Mouse (Mus musculus): ENCODE measurements around the gene Ifnlr1.
A peak's percentile ranks its signal among the peaks of the same experiment; 100 is the strongest.
"Not testable (repeated sequence)": the region's sequence is repeated elsewhere in the genome, so short reads cannot be mapped to it uniquely, and the experiment has no call there.

The Ifnlr1 gene

DNA sequence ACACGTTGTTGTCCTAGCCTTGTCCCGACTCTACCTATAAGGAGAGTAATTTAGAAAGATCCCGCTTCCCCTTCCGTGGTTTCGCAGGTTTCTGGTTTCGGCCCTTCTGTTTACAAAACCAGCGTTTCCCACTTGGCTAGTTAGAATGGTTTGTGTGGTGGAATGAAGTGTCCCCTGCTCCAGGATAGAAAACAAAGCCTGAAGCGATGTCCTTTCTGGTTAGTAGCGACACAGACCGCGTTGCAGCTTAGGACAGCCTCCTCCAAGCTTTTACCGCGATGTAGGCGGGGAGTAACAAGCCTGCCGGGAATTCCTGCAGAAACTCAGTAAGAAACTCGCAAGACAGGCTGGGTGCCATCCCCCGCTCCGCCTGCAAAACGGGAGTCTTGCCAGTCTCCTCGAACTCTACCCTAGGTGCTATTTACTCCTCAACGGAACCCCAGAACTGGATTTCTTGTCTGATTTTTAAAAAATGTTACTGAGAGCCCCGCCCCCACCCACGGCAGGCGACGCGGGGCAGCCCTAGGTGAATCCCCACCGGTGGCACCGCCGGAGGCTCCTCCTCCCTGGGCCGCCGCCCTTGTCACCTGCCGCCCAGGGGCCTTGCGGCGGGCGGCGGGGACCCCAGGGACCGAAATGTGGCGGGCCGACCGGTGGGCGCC, at the start of gene Ifnlr1:
Gene Ifnlr1 (plus strand): TSS at position 382 of the 662 bp plus-strand sequence.
- DNase-seq = peak; percentile 49

GRCm38 (mm10) chr4:135641302-135642079, 44.6 kb upstream of the Ifnlr1 start:
- DNase-seq = not testable (repeated sequence)

DNA sequence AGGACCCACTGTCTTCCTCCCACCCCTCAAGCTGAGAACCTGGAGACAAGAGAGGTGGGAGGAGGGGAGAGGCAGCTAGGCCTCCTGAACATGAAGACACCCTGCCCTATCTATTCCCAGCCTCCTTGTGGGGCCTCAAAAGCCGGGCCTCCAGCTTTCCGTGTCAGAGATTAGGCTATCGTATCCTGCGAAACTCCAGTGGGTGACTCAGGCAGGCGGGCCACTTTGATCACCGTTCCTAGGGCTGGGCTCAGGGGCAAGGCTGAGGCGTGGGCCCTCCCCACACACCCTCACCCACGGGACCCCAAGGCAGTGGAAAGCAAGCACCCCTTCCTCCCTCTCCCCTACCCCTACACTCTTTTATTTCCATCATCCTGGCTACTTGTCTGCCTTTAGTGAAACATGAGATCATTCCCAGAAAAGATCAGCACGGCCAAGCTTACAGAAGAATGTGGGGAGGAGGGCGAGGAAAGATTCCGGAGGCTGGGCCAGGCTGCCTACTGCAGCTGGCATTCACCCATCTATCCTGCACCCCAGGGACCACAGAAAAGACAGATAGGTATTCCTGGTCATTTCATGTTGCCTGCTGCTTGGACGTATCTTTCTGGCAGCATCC, 41.0 kb upstream of the Ifnlr1 start:
- no peak for DNase-seq

GRCm38 (mm10) chr4:135652966-135653607, 33.0 kb upstream of the Ifnlr1 start:
- DNase-seq = no peak

DNA sequence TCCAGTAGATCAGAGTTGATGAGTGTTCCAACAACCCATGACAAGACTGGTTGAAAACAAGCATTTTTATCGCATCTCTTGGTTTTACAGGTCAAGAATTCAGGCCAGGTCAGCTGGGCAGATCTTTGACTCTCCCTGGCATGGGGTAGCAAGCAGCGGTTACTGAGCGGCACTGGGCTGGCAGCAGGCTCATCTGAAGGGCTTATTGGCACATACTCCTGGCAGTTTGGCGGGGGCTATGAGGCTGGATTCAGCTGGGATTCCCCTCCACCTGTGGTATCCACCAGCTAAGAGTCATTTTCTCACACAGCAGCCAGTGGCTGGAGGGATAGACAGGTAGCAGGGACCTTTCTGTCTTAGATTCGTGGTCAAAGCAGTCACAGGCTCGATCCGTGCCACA, 32.1 kb upstream of the Ifnlr1 start:
- DNase-seq = no peak

DNA sequence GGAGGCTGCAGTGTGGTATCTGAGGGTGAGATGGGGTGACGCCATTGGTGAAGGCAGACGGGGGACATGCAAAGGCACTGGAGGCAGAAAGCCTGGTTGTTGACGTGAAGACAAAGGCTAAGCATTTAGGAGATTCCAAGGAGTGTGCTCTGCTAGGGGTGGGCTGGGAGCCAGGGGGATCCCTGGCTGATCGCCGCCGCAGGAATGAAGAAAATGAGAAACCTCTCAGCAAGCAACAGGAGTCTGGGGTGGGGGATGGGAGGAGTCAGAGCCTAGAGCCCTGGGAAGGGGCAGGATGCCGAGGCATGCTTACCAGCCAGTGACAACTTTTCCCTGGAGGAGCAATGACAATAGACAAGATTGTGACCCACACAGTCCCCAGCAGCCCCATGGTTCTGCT, 30.6 kb upstream of the Ifnlr1 start:
- no peak for DNase-seq

DNA sequence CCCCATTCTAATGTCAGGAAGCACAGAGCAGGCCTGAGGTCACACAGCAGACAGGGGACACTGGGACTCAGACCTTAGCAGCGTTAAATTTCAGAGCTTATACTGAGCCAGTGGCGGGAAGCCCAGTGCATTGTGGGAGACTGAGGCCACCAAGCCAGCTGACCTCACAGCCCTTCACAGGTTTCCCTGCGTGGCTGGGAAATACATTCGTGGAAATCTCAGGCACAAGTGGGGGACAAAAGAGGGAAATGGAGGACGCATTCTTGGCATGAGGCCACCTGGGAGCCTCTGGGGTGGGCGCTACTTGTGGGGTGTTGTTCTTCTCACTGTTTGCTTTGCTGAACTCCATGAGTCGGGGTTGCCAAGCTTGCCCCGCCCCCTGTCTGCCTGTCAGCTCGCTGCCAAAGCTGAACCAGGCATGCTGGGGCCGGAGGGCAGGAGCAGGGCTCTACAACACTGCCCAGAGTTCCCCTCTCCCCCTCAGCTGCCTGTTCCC, 29.9 kb upstream of the Ifnlr1 start:
- DNase-seq = no peak

GRCm38 (mm10) chr4:135658484-135658883, 27.6 kb upstream of the Ifnlr1 start:
- DNase-seq = no peak

- no peak for DNase-seq
These were observed 27.2 kb upstream of the Ifnlr1 start for GRCm38 (mm10) chr4:135658899-135659298.

GRCm38 (mm10) chr4:135661082-135661809, 24.8 kb upstream of the Ifnlr1 start:
- DNase-seq = no peak

- no peak for DNase-seq
These were observed 24.1 kb upstream of the Ifnlr1 start for GRCm38 (mm10) chr4:135661994-135662393.

DNA sequence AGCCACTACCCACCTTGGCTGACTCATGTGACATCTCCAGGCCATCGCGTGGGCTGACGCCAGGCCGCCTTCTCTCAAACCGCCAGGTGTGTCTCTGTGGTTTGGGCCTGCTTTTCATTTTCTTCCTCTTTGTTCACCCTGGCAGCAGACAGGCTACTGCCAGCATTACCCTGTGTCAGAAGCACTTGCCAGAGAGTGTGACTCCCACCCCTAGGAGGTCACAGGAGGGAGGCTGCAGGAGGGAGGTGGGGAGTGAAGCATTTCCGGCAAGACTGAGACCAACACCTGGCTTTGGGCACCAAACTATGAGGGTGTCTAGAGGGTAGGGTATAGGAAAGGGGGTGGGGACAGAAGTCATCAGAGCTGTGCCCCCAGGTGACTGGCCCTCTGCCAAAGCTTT, 21.4 kb upstream of the Ifnlr1 start:
- no peak for DNase-seq

GRCm38 (mm10) chr4:135666192-135666975, 19.7 kb upstream of the Ifnlr1 start:
- DNase-seq = no peak

DNA sequence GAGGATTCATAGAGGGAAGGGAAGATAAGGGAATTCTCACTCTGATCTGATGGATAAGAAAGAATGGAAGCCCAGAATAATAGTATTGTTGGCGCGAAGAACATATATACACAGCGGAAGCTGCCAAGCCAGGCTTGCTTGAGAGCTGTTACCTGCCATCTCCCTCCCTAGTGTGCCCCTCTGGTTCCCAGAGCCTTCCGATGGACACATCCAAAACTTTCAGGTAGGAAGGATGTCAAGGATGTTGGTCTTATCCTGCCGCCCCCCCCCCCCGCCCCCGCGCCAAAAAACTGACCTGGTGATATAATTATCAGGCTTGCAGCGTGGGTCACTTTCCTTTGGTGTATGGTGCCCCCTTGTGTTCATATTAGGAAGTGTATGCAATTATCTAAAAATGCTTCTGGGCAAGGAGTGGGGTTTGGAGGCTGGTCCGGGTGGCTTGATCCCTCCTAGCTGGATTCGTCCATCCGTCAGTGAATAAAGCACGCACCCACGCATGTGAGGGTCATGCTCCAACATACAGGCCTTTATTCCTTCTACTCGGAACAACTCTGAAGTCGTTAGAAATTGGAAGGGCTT, 18.7 kb upstream of the Ifnlr1 start:
- no peak for DNase-seq

- no peak for DNase-seq
These were observed 12.6 kb upstream of the Ifnlr1 start for GRCm38 (mm10) chr4:135673507-135673906.

- no peak for DNase-seq
These were observed 11.1 kb upstream of the Ifnlr1 start for GRCm38 (mm10) chr4:135674993-135675392.

- no peak for DNase-seq
These were observed 9.6 kb upstream of the Ifnlr1 start for GRCm38 (mm10) chr4:135676476-135676875.

DNA sequence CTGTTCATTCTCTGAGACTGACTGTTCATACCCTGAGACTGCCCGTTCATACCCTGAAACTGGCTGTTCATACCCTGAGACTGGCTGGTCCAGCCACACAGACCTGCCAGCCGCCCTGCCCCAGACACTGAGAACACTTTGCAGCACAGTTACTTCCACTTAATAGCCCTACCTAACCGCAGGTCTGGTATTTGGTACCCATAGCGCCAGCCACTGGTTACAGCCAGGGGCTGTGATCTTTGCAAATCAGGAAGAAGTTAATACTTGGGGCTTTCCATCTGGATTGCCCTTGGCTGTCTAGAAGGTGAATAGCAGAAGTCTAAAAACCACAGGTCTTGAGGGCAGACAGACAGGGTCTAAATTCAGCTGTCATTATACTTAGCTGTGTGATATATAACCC, 6.8 kb upstream of the Ifnlr1 start:
- DNase-seq = no peak

DNA sequence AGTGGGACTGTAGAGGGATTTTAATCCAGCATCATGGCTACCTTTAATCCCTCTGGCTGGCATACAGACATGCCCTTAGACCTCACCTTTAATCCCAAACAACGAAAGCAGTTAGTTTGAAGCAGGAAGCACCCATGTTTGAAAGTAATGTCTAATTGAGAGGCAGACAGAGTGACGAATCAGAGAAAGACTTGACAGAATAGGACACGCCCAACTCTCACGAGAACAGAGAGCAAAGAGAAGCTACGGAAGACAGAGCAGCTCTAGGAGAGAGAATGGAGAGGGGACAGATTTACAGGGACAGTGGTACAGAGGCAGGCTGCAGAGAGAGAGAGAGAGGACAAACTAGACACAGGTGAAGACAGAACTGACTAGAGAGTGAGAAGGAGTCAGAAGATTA, 4.3 kb upstream of the Ifnlr1 start:
- no peak for DNase-seq

GRCm38 (mm10) chr4:135683553-135683952, 2.5 kb upstream of the Ifnlr1 start:
- DNase-seq = no peak

DNA sequence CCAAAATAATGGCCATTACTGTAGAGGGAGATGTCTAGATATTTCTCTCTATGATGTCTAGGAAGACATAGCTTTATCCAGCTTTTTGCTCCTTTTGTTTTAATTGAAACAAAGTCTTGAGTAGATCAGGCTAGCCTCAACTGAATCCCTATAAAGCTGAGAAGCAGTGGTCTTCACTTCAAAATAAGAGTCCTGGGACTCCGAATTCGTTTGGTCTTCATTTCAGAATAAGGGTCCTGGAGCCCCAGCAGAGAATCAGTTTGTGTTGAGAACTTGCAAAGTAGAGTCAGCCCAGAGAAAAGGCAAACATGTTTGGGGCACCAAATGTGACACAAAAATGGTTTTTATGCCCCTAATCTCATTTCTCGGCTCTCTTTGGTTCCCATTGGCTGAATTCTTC, 1.4 kb upstream of the Ifnlr1 start:
- no peak for DNase-seq

All from right cerebral cortex, postnatal 25 days (tissue).